Comparison of ENCODE assay signal across 1 mouse cellular context in genomic region chr11:72987807-72988206, GRCm38 (mm10).
TF ChIP-seq lines count a peak whose summit lies in the region.

No protein-coding gene starts in this region.

TF ChIP-seq in MEL, 35 proteins besides CTCF, POLR2A, EP300 and RAD21 (continued from another document):
- TF ChIP-seq USF1 (IDR thresholded peaks at IDR 0.05; ENCODE audit: low read depth, low read length) (no peak; the same call in 1 of the 2 replicates), ZC3H11A (IDR thresholded peaks at IDR 0.05; ENCODE audit: low read depth, low read length) (no peak), SIN3A (IDR thresholded peaks at IDR 0.05; ENCODE audit: low read length) (peak; percentile 85), ZMIZ1 (IDR thresholded peaks at IDR 0.05; ENCODE audit: low read depth, low read length) (no peak), GATA1 (IDR thresholded peaks at IDR 0.05; ENCODE audit: low read depth, low read length) (peak; percentile 91), NRF1 (IDR thresholded peaks at IDR 0.05; ENCODE audit: insufficient read depth, low read depth, low read length, poor library complexity, severe bottlenecking) (no peak)
